Mouse (Mus musculus) midbrain, embryonic 16.5 days (tissue): ENCODE data around the gene Prkar2b. TPM values are rescaled to one million over a fixed set of nuclear protein-coding genes. Genes with fewer than 3 reads are reported as not detected.
A peak's percentile ranks its signal among the peaks of the same experiment; 100 is the strongest.

ENCODE experiments used
- ATAC-seq: fragments of 200-750 bp; cut with Nextera tagmentation; 2 replicates; pipeline ENCODE4 v1.8.0; 2017; ENCODE audit warnings: moderate TSS enrichment
- H3K27ac ChIP-seq: fragments of 300-500 bp; sonication (generic); 2 replicates; pipeline ENCODE4 v1.5.1; 2014; ENCODE audit warnings: mild to moderate bottlenecking, low read length, mixed read lengths
- H3K27me3 ChIP-seq: fragments of 300-500 bp; sonication (generic); 2 replicates; pipeline ENCODE4 v1.6.1; 2014; ENCODE audit warnings: low read depth, low read length, mixed read lengths; ENCODE audit not compliant: control insufficient read depth, insufficient read depth
- H3K36me3 ChIP-seq: fragments of 300-500 bp; sonication (generic); 2 replicates; pipeline ENCODE4 v1.6.1; 2014; ENCODE audit warnings: mild to moderate bottlenecking, low read length, moderate library complexity, mixed read lengths; ENCODE audit not compliant: control insufficient read depth, insufficient read depth
- H3K4me1 ChIP-seq: fragments of 300-500 bp; sonication (generic); 2 replicates; pipeline ENCODE4 v1.6.1; 2014; ENCODE audit warnings: mild to moderate bottlenecking, low read length, mixed read lengths; ENCODE audit not compliant: control insufficient read depth, insufficient read depth
- H3K4me2 ChIP-seq: fragments of 300-500 bp; sonication (generic); 2 replicates; pipeline ENCODE4 v1.6.1; 2014; ENCODE audit warnings: mild to moderate bottlenecking, low read length, mixed read lengths
- H3K4me3 ChIP-seq: fragments of 300-500 bp; sonication (generic); 2 replicates; pipeline ENCODE4 v1.5.1; 2014; ENCODE audit warnings: low read depth, mild to moderate bottlenecking, low read length, moderate library complexity, mixed read lengths
- H3K9ac ChIP-seq: fragments of 300-500 bp; sonication (generic); 2 replicates; pipeline ENCODE4 v1.6.1; 2014; ENCODE audit warnings: low read depth, low read length, mixed read lengths
- H3K9me3 ChIP-seq: fragments of 300-500 bp; sonication (generic); replicated peaks from 2 replicates; pipeline ENCODE4 v1.6.1; 2014; ENCODE audit warnings: mild to moderate bottlenecking, low read length, mixed read lengths; ENCODE audit not compliant: control insufficient read depth, poor library complexity, severe bottlenecking
- WGBS: fragments of 180-500 bp; shearing (Covaris S2); extraction: QIAGEN DNeasy Blood & Tissue Kit; methylation state at CpG from one replicate; pipeline ENCODE4 v1.1.7; 2014; 5-methylcytosine and 5-hydroxymethylcytosine counted together
- polyA plus RNA-seq: library from polyadenylated mRNA; unstranded; fragments of >200 nt; fragmentation: Nextera tagmentation; extraction: Ambion mirVana; gene quantifications from 2 replicates; pipeline ENCODE4 v1.2.1, GENCODE M21; 2015

The Prkar2b gene
- polyA plus RNA-seq, 1 experiment from 2014 or later = 149 TPM

DNA sequence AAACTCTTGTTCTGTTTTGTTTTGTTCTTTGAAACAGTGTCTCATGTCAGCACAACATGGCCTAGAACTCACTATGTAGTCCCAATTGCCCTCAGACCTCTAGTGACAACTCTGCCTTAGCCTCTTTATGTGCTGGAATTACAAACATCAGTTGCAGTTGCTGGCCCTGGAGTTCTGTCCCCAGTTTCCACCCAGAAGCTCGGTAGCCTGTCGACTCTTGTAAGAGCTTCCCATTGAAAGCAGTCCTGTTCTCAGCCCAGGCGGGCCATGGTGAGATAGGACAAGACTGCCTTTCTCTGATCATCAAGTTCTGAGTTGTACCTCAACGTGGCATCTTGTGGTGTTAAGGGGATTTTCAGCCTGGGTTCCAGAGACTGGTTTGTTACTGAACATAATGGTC, 31.4 kb upstream of the Prkar2b start:
- ATAC-seq = no peak
- no peak overlapping the region for H3K4me3 ChIP-seq
- H3K4me2 ChIP-seq = no peak overlapping the region
- H3K36me3 ChIP-seq = no peaks in the 10 kb centered on the region
- H3K9me3 ChIP-seq = no peaks in the 10 kb centered on the region
- 90% methylated on average over 4 of the region's 4 CpGs for WGBS
- no peak overlapping the region for H3K27ac ChIP-seq
- H3K9ac ChIP-seq = no peak overlapping the region
- H3K27me3 ChIP-seq = no peaks in the 10 kb centered on the region
- no peaks in the 10 kb centered on the region for H3K4me1 ChIP-seq

DNA sequence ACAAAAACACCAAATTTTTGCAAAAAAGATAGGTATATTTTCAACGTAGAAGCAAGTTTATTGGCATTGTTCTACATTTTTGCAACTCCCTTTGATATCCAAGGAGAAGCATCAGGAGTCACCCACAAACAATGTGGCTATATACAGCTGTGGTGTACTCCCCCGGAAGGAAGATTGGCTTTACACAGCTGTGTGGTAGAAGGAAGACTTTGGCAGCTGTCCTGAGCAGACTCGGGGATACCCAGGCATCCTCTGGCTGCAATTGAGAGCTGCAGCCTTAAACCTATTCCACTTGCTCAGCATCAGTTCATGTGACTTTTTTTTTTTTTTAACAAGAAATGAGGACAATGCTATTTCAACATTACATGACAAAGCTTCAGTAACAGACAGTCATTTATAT, 27.5 kb upstream of the Prkar2b start:
- no peaks in the 10 kb centered on the region for H3K4me1 ChIP-seq
- ATAC-seq = no peak
- no peaks in the 10 kb centered on the region for H3K36me3 ChIP-seq
- 78% methylated on average over 3 of the region's 3 CpGs for WGBS
- H3K27ac ChIP-seq = no peak overlapping the region
- no peak overlapping the region for H3K4me2 ChIP-seq
- H3K27me3 ChIP-seq = no peaks in the 10 kb centered on the region
- no peaks in the 10 kb centered on the region for H3K9me3 ChIP-seq
- H3K4me3 ChIP-seq = no peak overlapping the region
- no peak overlapping the region for H3K9ac ChIP-seq

DNA sequence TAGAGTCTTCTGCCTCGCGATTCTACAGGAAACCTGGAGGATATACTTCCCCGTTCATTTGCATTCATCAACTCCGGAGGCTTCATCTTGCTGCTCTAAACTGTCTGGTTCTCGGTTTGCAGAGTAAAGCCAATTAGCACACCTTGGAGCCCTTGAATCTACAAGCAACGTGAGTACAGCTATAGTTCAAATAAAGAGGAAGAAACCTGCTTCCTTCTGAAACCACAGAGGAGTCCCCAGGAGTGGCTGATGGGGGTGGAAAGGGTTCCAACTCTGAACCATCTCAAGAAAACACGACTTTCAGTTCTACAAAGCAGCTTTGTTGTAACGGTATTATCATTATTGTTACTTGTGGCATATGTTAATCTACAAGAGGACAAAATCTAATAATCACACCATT, 26.2 kb upstream of the Prkar2b start:
- Histone ChIP-seq H3K9me3 (no peaks in the 10 kb centered on the region), H3K4me1 (no peaks in the 10 kb centered on the region), H3K4me3 (no peak overlapping the region), H3K27ac (no peak overlapping the region), H3K4me2 (no peak overlapping the region), H3K27me3 (no peaks in the 10 kb centered on the region), H3K36me3 (no peaks in the 10 kb centered on the region), H3K9ac (no peak overlapping the region)
- peak; percentile 45; the same call in 1 of the 2 replicates for ATAC-seq
- 80% methylated on average over 8 of the region's 8 CpGs for WGBS

DNA sequence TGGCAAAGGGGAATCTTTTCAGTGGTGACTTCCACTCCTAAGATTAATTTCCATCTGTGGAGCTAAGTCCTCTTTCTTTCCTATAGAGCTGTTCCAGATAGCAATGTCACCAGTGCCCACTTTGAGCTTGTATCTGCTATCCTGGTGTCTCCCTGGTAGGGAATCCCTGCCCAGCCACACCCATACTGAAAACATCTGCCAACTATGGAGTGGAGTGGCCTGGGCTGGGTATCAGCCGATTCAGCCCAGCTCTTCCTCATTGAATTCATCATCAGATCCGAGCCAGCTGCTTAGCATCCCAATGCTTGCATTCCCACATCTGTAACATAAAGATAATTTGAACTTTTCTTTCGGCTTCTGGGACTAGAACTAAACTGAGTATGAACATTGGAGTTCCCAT, 25.8 kb upstream of the Prkar2b start:
- Histone ChIP-seq H3K9ac (no peak overlapping the region), H3K36me3 (no peaks in the 10 kb centered on the region), H3K4me2 (no peak overlapping the region), H3K27ac (no peak overlapping the region), H3K9me3 (no peaks in the 10 kb centered on the region), H3K4me1 (no peaks in the 10 kb centered on the region), H3K4me3 (no peak overlapping the region), H3K27me3 (no peaks in the 10 kb centered on the region)
- WGBS = 76% methylated on average over 3 of the region's 3 CpGs
- no peak; the same call in 1 of the 2 replicates for ATAC-seq

DNA sequence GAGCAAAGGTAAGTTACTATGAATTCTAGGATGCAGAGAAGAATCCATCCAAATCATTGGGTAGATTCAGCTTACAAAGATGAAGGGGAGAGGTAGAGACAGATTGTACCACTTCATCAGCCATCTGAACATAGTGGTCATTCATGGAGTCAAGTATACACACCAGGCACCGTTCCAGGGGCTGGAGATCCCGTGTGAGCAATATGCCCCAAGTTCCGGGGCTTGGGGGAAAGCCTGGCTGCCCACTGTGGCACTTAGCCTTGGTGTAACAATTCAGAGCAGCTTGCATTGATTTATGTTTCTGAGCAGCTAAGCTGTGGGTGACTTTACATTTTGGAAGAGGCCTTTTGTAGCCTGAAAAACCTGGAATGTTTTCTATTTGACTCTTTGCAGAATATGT, 24.8 kb upstream of the Prkar2b start:
- Histone ChIP-seq H3K4me1 (no peaks in the 10 kb centered on the region), H3K9ac (no peak overlapping the region), H3K36me3 (no peaks in the 10 kb centered on the region), H3K9me3 (no peaks in the 10 kb centered on the region), H3K4me2 (no peak overlapping the region), H3K27me3 (no peaks in the 10 kb centered on the region), H3K4me3 (no peak overlapping the region), H3K27ac (no peak overlapping the region)
- 84% methylated on average over 3 of the region's 3 CpGs for WGBS
- ATAC-seq = no peak

DNA sequence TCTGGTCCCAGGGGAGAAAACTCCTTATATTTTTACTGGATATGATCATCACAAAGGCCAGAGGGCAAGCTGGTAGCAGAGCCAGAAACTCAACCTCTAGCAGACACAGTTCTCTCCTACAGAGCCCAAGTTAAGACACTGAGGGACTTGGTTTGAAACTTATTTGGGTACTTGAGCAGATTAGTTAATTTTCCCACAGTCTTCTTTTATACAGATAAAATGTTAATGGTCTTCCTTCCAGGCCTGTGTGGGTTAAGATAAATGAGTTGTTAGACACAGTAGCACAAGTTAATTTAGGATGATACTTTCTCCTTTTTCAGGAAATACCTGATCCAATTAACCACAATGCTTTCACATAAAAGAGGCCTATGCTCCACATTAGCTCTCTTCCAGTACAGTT, 24.1 kb upstream of the Prkar2b start:
- Histone ChIP-seq H3K36me3 (no peaks in the 10 kb centered on the region), H3K4me2 (no peak overlapping the region), H3K4me3 (no peak overlapping the region), H3K9me3 (no peaks in the 10 kb centered on the region), H3K9ac (no peak overlapping the region), H3K27me3 (no peaks in the 10 kb centered on the region), H3K4me1 (no peaks in the 10 kb centered on the region), H3K27ac (no peak overlapping the region)
- no peak for ATAC-seq

DNA sequence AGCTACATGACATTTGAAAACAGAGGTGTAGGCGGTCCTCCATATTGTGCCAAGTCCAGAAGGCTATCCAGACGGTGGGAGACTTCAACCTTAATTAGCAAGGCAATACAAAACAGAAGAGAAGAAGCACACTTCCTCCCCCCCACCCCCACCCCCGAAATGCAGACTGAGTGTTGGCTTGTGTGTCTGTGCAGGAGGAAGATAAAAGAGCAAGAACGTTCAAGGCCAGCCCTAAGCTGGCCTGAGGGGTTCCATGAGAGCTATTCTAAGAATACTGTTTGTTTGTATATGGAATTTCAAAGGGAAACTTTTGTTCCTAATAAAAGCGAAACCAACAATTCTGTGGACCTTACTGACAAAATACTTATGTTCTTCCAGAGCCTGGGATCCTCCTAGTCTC, 23.5 kb upstream of the Prkar2b start:
- Histone ChIP-seq H3K4me3 (no peak overlapping the region), H3K27me3 (no peaks in the 10 kb centered on the region), H3K4me1 (no peaks in the 10 kb centered on the region), H3K9me3 (no peaks in the 10 kb centered on the region), H3K4me2 (no peak overlapping the region), H3K36me3 (no peaks in the 10 kb centered on the region), H3K27ac (no peak overlapping the region), H3K9ac (no peak overlapping the region)
- no peak for ATAC-seq
- 61% methylated on average over 5 of the region's 5 CpGs for WGBS

DNA sequence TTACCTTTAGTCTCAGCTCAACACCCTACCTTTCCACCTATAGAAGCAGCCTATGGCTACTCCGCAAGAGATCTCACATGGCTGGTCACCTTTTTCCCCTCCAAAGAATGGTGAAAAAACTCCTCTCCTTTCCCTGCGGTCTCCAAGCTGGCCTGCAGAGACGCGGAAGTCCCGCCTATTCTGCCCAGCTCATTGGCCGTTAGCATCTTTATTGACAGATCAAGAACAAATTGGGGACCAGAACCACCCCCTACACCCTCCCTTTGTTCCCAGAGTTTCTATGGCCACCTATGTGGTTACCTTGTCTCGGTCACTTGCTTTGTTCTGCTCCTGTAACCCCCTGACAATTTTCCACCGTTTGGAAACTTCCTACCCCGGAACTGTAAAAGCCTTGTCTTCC, 19.6 kb upstream of the Prkar2b start:
- no peaks in the 10 kb centered on the region for H3K27me3 ChIP-seq
- H3K36me3 ChIP-seq = no peaks in the 10 kb centered on the region
- H3K4me1 ChIP-seq = no peaks in the 10 kb centered on the region
- whole genome bisulfite sequencing = 77% methylated on average over 9 of the region's 9 CpGs
- no peak overlapping the region for H3K9ac ChIP-seq
- no peak overlapping the region for H3K4me3 ChIP-seq
- H3K27ac ChIP-seq = no peak overlapping the region
- H3K4me2 ChIP-seq = no peak overlapping the region
- ATAC-seq = no peak
- no peaks in the 10 kb centered on the region for H3K9me3 ChIP-seq

DNA sequence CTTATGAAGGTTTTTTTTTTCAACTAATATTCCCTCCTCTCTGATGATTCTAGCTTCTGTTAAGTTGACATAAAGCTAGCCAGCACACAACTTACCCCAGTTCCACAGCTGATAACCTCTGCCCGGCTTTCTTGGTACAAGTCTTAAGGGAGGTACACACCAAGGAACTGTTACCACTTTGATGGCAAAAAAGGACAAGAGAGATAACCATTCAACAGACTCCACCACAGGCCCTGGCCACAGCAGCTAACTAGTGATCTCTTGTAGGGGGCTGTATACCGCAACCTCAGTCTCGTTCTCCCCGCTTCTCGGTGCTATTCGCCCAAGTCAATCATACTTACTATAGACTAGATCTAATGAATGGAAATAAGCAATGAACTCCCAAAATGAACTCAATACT, 16.3 kb upstream of the Prkar2b start:
- Histone ChIP-seq H3K4me2 (no peak overlapping the region), H3K27ac (no peak overlapping the region), H3K9ac (no peak overlapping the region), H3K4me1 (no peaks in the 10 kb centered on the region), H3K36me3 (no peaks in the 10 kb centered on the region), H3K27me3 (no peaks in the 10 kb centered on the region), H3K9me3 (no peaks in the 10 kb centered on the region), H3K4me3 (no peak overlapping the region)
- WGBS = 93% methylated on average over 6 of the region's 6 CpGs
- ATAC-seq = no peak
